Mouse (Mus musculus) heart, adult 18-20 months (tissue): Measurements from ENCODE around the gene Hist1h4i. TPM values are rescaled to one million over a fixed set of nuclear protein-coding genes. Genes with fewer than 3 reads are reported as not detected.

Source experiments
- microRNA-seq, 2 experiments: library from miRNA; unstranded; fragments of <30 nt; microRNA quantifications; one replicate each; pipeline ENCODE4 v1.2.0; 2022
- total RNA-seq, 2 experiments: library from RNA; stranded (reverse); gene quantifications; 2 replicates each; pipeline ENCODE4 v1.2.3; 2021

Hist1h4i gene
- total RNA-seq, 2 experiments from 2014 or later = 15.0 to 20.2 TPM

Small RNA genes within 50 kb of the gene (microRNA-seq; reads per million reads assigned to microRNA genes)
- gene Gm26300 (0 reads per million in 2 experiments), gene Gm44390 (0 reads per million in 2 experiments), gene Gm44486 (0 reads per million in 2 experiments)

Other genes with a start within 250 kb of the Hist1h4i start
- gene Hist1h2bq, start 231.2 kb downstream of the Hist1h4i start, total RNA-seq = 10 to 100 TPM; 27.9 to 31.1 TPM
- 1 to 10 TPM in 1 of 2 experiments, not detected in 1; 1.4 TPM for gene Hist1h2ao, start 230.9 kb downstream of the Hist1h4i start, total RNA-seq
- gene Hist1h4m, start 229.6 kb downstream of the Hist1h4i start, total RNA-seq = 10 to 100 TPM; 41.7 to 58.7 TPM
- gene Hist1h4n, start 209.2 kb downstream of the Hist1h4i start, total RNA-seq = 1 to 10 TPM; 4.7 to 9.4 TPM
- gene Hist1h2ap, start 207.9 kb downstream of the Hist1h4i start, total RNA-seq = 10 to 100 TPM; 11.6 to 12.2 TPM
- gene Hist1h2br, start 207.6 kb downstream of the Hist1h4i start, total RNA-seq = 10 to 100 TPM; 28.3 to 30.7 TPM
- gene Zfp184, start 96.3 kb downstream of the Hist1h4i start, total RNA-seq = 1 to 10 TPM in 1 of 2 experiments, under 1 TPM in 1; 0.67 to 1.3 TPM
- gene Pom121l2, start 60.2 kb downstream of the Hist1h4i start, total RNA-seq = not detected
- gene Prss16, start 31.6 kb downstream of the Hist1h4i start, total RNA-seq = not detected
- gene Hist1h2ah, start 5.8 kb downstream of the Hist1h4i start, total RNA-seq = 10 to 100 TPM; 10.9 to 12.6 TPM
- gene Hist1h2bk, start 5.5 kb downstream of the Hist1h4i start, total RNA-seq = 10 to 100 TPM; 15.2 to 16.5 TPM
- 10 to 100 TPM in 1 of 2 experiments, 1 to 10 TPM in 1; 7.7 to 10.8 TPM for gene Hist1h2ag, start 1.6 kb upstream of the Hist1h4i start, total RNA-seq
- 1 to 10 TPM; 2.8 to 6.2 TPM for gene Hist1h2bj, start 1.9 kb upstream of the Hist1h4i start, total RNA-seq
- gene Vmn1r188, start 43.1 kb upstream of the Hist1h4i start, total RNA-seq = not detected
- not detected for gene Vmn1r189, start 64.5 kb upstream of the Hist1h4i start, total RNA-seq
- gene Vmn1r191, start 142.6 kb upstream of the Hist1h4i start, total RNA-seq = not detected
- not detected for gene Vmn1r192, start 149.8 kb upstream of the Hist1h4i start, total RNA-seq
- gene Vmn1r193, start 181.8 kb upstream of the Hist1h4i start, total RNA-seq = not detected
- gene Vmn1r194, start 202.9 kb upstream of the Hist1h4i start, total RNA-seq = not detected
- gene Vmn1r195, start 229.2 kb upstream of the Hist1h4i start, total RNA-seq = not detected
- gene Vmn1r196, start 248.6 kb upstream of the Hist1h4i start, total RNA-seq = not detected